Mouse (Mus musculus): Measurements from ENCODE around the gene Prrt1. TPM values are rescaled to one million over a fixed set of nuclear protein-coding genes. Genes with fewer than 3 reads are reported as not detected.

The Prrt1 gene
- polyA plus RNA-seq, 1 experiment from 2014 or later: 0.10 TPM

GRCm38 (mm10) chr17:34626773-34627092 is 2.6 kb upstream of the Prrt1 start:
- Histone ChIP-seq H3K9me3 (replicated peaks; ENCODE audit: control insufficient read depth, low read length) (no peaks in the 10 kb centered on the region), H3K27ac (replicated peaks; ENCODE audit: low read depth, low read length) (0 out of 2 replicates have a peak overlapping the region, but pooled peaks have one; percentile 13), H3K9ac (replicated peaks; ENCODE audit: low read length) (peak overlapping the region; percentile 74), H3K4me1 (ENCODE audit: control insufficient read depth, insufficient read depth, low read length) (peaks cover 17% of the 10 kb centered on the region), H3K4me3 (ENCODE audit: low read depth, low read length) (peak overlapping the region; percentile 53), H3K4me2 (ENCODE audit: low read depth, low read length) (peak overlapping the region; percentile 92), H3K36me3 (replicated peaks; ENCODE audit: control insufficient read depth, insufficient read depth, low read depth, low read length) (no peaks in the 10 kb centered on the region), H3K27me3 (ENCODE audit: control insufficient read depth, insufficient read depth, low read length) (peaks cover 22% of the 10 kb centered on the region)
- under 1% methylated on average over 18 of the region's 18 CpGs for WGBS
- ATAC-seq (replicated peaks; ENCODE audit: insufficient number of reproducible peaks, low FRiP score, low TSS enrichment, low read depth) (peak; percentile 5; the same call in 1 of the 2 replicates), DNase-seq (ENCODE audit: low spot score) (peak; percentile 70)

GRCm38 (mm10) chr17:34627093-34627942 is 2.0 kb upstream of the Prrt1 start:
- H3K9me3 ChIP-seq (replicated peaks; ENCODE audit: control insufficient read depth, low read length): no peaks in the 10 kb centered on the region
- peak overlapping the region; percentile 80 for H3K27ac ChIP-seq (replicated peaks; ENCODE audit: low read depth, low read length)
- H3K36me3 ChIP-seq (replicated peaks; ENCODE audit: control insufficient read depth, insufficient read depth, low read depth, low read length): no peaks in the 10 kb centered on the region
- peak overlapping the region; percentile 53 for H3K4me3 ChIP-seq (ENCODE audit: low read depth, low read length)
- peaks cover 25% of the 10 kb centered on the region for H3K27me3 ChIP-seq (ENCODE audit: control insufficient read depth, insufficient read depth, low read length)
- H3K4me2 ChIP-seq (ENCODE audit: low read depth, low read length): peak overlapping the region; percentile 92
- peak; percentile 92 for DNase-seq (ENCODE audit: low spot score)
- peak overlapping the region; percentile 74 for H3K9ac ChIP-seq (replicated peaks; ENCODE audit: low read length)
- H3K4me1 ChIP-seq (ENCODE audit: control insufficient read depth, insufficient read depth, low read length): peaks cover 18% of the 10 kb centered on the region
- under 1% methylated on average over 43 of the region's 45 CpGs for WGBS
- peak; percentile 47 for ATAC-seq (replicated peaks; ENCODE audit: insufficient number of reproducible peaks, low FRiP score, low TSS enrichment, low read depth)

- Histone ChIP-seq H3K4me1 (ENCODE audit: control insufficient read depth, insufficient read depth, low read length) (peaks cover 18% of the 10 kb centered on the region), H3K27ac (replicated peaks; ENCODE audit: low read depth, low read length) (peak within 1 kb of the TSS; percentile 80), H3K4me3 (ENCODE audit: low read depth, low read length) (peak within 1 kb of the TSS; percentile 53), H3K9ac (replicated peaks; ENCODE audit: low read length) (peak within 1 kb of the TSS; percentile 74), H3K9me3 (replicated peaks; ENCODE audit: control insufficient read depth, low read length) (no peaks in the 10 kb centered on the region), H3K4me2 (ENCODE audit: low read depth, low read length) (peak within 1 kb of the TSS; percentile 92), H3K36me3 (replicated peaks; ENCODE audit: control insufficient read depth, insufficient read depth, low read depth, low read length) (no peaks in the 10 kb centered on the region), H3K27me3 (ENCODE audit: control insufficient read depth, insufficient read depth, low read length) (peaks cover 29% of the 10 kb centered on the region)
- DNase-seq (ENCODE audit: low spot score) (peak; percentile 33), ATAC-seq (replicated peaks; ENCODE audit: insufficient number of reproducible peaks, low FRiP score, low TSS enrichment, low read depth) (no peak)
- 4% methylated on average over 29 of the region's 29 CpGs for WGBS
Observed at GRCm38 (mm10) chr17:34627943-34628643, 1.2 kb upstream of the Prrt1 start, which contains the start of gene Ppt2. Gene Ppt2, minus strand, starts transcription at chr17:34628510.

GRCm38 (mm10) chr17:34628644-34628967 is 727 bp upstream of the Prrt1 start:
- peak overlapping the region; percentile 53; the same call in 1 of the 2 replicates for H3K4me3 ChIP-seq (ENCODE audit: low read depth, low read length)
- peak overlapping the region; percentile 92 for H3K4me2 ChIP-seq (ENCODE audit: low read depth, low read length)
- no peaks in the 10 kb centered on the region for H3K9me3 ChIP-seq (replicated peaks; ENCODE audit: control insufficient read depth, low read length)
- peaks cover 31% of the 10 kb centered on the region for H3K27me3 ChIP-seq (ENCODE audit: control insufficient read depth, insufficient read depth, low read length)
- peak overlapping the region; percentile 74 for H3K9ac ChIP-seq (replicated peaks; ENCODE audit: low read length)
- WGBS: 15% methylated on average over 5 of the region's 5 CpGs
- H3K4me1 ChIP-seq (ENCODE audit: control insufficient read depth, insufficient read depth, low read length): peaks cover 18% of the 10 kb centered on the region
- H3K27ac ChIP-seq (replicated peaks; ENCODE audit: low read depth, low read length): no peak overlapping the region
- no peaks in the 10 kb centered on the region for H3K36me3 ChIP-seq (replicated peaks; ENCODE audit: control insufficient read depth, insufficient read depth, low read depth, low read length)
- ATAC-seq (replicated peaks; ENCODE audit: insufficient number of reproducible peaks, low FRiP score, low TSS enrichment, low read depth) (no peak), DNase-seq (ENCODE audit: low spot score) (no peak)

- no peaks in the 10 kb centered on the region for H3K36me3 ChIP-seq (replicated peaks; ENCODE audit: control insufficient read depth, insufficient read depth, low read depth, low read length)
- H3K4me2 ChIP-seq (ENCODE audit: low read depth, low read length): peak overlapping the region; percentile 32; the same call in 1 of the 2 replicates
- peaks cover 18% of the 10 kb centered on the region for H3K4me1 ChIP-seq (ENCODE audit: control insufficient read depth, insufficient read depth, low read length)
- H3K27me3 ChIP-seq (ENCODE audit: control insufficient read depth, insufficient read depth, low read length): peaks cover 31% of the 10 kb centered on the region
- no peak for DNase-seq (ENCODE audit: low spot score)
- no peaks in the 10 kb centered on the region for H3K9me3 ChIP-seq (replicated peaks; ENCODE audit: control insufficient read depth, low read length)
- H3K9ac ChIP-seq (replicated peaks; ENCODE audit: low read length): no peak overlapping the region
- H3K4me3 ChIP-seq (ENCODE audit: low read depth, low read length): peak overlapping the region; percentile 22; the same call in 1 of the 2 replicates
- ATAC-seq (replicated peaks; ENCODE audit: insufficient number of reproducible peaks, low FRiP score, low TSS enrichment, low read depth): no peak
- WGBS: 11% methylated on average over 12 of the region's 12 CpGs
- H3K27ac ChIP-seq (replicated peaks; ENCODE audit: low read depth, low read length): no peak overlapping the region
Observed at GRCm38 (mm10) chr17:34629796-34630603, 667 bp downstream of the Prrt1 start.

GRCm38 (mm10) chr17:34630761-34631301 is 1.5 kb downstream of the Prrt1 start:
- H3K4me1 ChIP-seq (ENCODE audit: control insufficient read depth, insufficient read depth, low read length): peaks cover 18% of the 10 kb centered on the region
- no peak for ATAC-seq (replicated peaks; ENCODE audit: insufficient number of reproducible peaks, low FRiP score, low TSS enrichment, low read depth)
- H3K27ac ChIP-seq (replicated peaks; ENCODE audit: low read depth, low read length): no peak overlapping the region
- peak overlapping the region; percentile 22 for H3K4me3 ChIP-seq (ENCODE audit: low read depth, low read length)
- H3K27me3 ChIP-seq (ENCODE audit: control insufficient read depth, insufficient read depth, low read length): peaks cover 31% of the 10 kb centered on the region
- 4% methylated on average over 42 of the region's 48 CpGs for WGBS
- no peak for DNase-seq (ENCODE audit: low spot score)
- no peaks in the 10 kb centered on the region for H3K36me3 ChIP-seq (replicated peaks; ENCODE audit: control insufficient read depth, insufficient read depth, low read depth, low read length)
- H3K4me2 ChIP-seq (ENCODE audit: low read depth, low read length): peak overlapping the region; percentile 32
- H3K9me3 ChIP-seq (replicated peaks; ENCODE audit: control insufficient read depth, low read length): no peaks in the 10 kb centered on the region
- H3K9ac ChIP-seq (replicated peaks; ENCODE audit: low read length): peak overlapping the region; percentile 28

- peak overlapping the region; percentile 74 for H3K4me2 ChIP-seq (ENCODE audit: low read depth, low read length)
- H3K36me3 ChIP-seq (replicated peaks; ENCODE audit: control insufficient read depth, insufficient read depth, low read depth, low read length): no peaks in the 10 kb centered on the region
- no peak overlapping the region for H3K27ac ChIP-seq (replicated peaks; ENCODE audit: low read depth, low read length)
- 1% methylated on average over 11 of the region's 12 CpGs for WGBS
- peaks cover 31% of the 10 kb centered on the region for H3K27me3 ChIP-seq (ENCODE audit: control insufficient read depth, insufficient read depth, low read length)
- ATAC-seq (replicated peaks; ENCODE audit: insufficient number of reproducible peaks, low FRiP score, low TSS enrichment, low read depth) (no peak), DNase-seq (ENCODE audit: low spot score) (no peak)
- H3K9me3 ChIP-seq (replicated peaks; ENCODE audit: control insufficient read depth, low read length): no peaks in the 10 kb centered on the region
- H3K4me1 ChIP-seq (ENCODE audit: control insufficient read depth, insufficient read depth, low read length): peaks cover 14% of the 10 kb centered on the region
- no peak overlapping the region; the same call in 1 of the 2 replicates for H3K9ac ChIP-seq (replicated peaks; ENCODE audit: low read length)
- peak overlapping the region; percentile 32 for H3K4me3 ChIP-seq (ENCODE audit: low read depth, low read length)
Observed at GRCm38 (mm10) chr17:34631647-34632046, 2.3 kb downstream of the Prrt1 start.

Data from embryonic facial prominence, embryonic 11.5 days (tissue).